Mouse (Mus musculus): ENCODE results near the gene 4930558K02Rik.

4930558K02Rik gene

DNA sequence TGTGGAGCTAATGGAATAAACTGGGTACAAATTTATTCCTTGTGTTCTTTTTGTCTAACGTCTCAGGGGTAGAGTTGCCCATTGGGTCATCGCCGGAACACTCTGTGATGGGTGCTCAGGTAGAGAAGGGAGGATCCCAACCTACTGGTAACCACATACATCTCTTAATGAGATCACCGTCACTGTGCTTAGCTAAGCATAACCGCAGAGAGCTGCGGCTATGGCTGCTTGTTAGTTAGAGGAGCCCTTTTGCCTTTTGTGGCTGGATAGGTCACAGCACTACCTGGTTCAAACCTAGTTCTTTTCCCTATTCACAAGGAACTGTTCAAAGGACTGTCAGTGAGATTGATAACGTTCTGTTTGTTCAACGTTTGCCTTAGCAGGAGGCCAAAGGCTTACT lies 70.4 kb downstream of the 4930558K02Rik start:
- in situ Hi-C loops (cut with MboI, MseI): no loop called here

DNA sequence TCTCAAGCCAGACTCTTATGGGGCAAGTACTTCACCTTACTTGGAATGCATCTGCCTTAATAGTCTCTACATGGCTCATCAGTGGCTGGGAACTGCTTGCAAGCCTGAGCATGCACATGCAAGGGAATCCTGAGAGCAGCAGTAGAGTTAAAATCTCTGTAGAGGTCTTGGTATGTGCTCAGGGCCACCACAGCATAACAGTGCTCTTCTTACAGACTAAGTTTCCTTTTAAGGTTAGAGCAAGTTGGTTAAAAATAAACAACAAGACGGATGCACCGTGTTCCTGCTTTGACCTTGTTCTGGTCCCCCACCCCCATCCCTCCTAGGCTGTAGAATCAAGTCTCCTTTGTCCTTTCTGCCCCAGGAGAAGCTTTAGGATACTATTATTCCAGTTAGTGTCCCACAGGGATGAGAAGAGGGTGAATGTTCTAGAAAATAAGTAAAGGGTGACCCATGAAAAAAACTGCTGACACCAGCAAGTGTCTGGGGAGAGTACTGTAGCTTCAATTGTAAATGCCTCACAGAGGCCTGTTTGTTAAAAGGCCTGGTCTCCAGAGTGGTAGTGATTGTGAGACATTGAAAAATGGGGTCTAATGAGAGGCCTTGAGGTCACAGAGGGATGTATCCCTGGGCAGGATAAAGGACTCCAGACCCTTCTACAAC lies 71.5 kb downstream of the 4930558K02Rik start:
- in situ Hi-C loops (cut with MboI, MseI): no loop called here

DNA sequence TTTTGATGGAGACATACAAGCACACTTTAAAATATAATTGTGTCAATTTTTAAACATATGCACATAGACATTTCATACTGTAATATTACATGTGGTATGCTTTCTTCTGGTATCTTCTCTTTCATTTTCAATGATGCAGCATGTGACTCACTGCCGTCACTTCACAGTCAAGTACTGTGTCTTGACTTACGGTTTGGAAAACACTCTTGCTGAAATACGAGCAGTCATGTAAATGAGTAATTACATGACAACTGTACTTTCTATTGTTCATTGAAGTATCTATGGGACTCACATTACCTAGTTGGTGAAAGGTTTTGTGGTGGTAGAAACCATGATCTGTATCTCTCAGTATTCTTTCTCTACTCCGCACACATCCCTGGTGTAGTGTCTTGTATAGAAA lies 72.3 kb downstream of the 4930558K02Rik start:
- in situ Hi-C loops (cut with MboI, MseI): no loop called here

DNA sequence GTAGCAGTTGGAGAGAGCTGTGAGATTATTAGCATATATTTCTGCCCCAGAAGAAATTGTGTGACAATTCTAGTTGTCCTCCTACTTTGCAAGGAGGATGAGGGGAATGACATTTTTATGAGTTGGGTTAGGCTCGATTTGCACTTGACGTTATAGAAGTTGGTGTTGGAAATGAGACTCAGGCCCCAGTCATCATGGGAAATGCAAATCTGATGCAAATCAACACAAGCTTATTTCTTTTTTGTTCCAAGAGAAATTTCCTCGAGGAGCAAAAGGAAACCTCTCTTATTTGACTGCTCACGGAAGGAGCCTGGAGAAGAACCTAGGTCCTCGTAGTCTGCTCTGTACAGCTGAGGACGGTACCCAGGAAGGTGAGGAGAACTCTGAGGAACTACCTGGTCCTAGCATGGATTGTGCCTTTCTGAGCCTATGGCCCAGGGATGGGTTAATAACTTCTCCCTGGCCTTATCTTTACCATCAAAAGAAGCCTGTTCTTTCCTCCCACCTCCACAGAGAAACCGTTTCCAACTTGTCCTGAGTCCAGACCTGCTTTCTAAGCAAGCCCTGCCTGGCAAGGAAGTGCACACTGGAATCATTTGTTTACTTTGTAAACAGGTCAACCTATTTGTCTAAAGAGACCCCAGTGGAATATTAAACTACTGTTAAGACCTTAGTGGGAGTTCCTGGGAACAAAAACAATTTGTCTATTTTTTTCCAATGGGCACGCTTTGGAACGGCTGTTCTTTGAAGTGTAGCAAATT lies 76.6 kb downstream of the 4930558K02Rik start:
- in situ Hi-C loops (cut with MboI, MseI): no loop called here

DNA sequence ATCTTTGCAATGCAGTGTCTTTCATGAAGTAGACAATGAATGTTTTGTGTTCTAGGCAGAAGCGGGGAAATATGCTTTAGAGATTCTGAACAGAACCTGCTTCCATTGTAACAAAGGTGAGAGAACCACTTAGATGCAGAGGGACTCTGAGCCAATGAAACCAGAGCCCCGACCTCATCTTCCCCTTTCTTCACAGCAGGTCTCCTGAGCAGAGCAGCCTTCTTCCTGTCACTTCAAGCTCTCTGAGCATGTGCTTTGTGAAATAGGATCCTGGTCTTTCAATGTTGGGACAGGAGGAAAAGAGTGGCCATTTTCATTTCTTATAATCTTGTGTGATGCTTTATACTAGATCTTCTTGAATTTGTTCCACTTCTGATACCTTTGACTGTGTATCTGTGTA lies 79.3 kb downstream of the 4930558K02Rik start:
- in situ Hi-C loops (cut with MboI, MseI): no loop called here

DNA sequence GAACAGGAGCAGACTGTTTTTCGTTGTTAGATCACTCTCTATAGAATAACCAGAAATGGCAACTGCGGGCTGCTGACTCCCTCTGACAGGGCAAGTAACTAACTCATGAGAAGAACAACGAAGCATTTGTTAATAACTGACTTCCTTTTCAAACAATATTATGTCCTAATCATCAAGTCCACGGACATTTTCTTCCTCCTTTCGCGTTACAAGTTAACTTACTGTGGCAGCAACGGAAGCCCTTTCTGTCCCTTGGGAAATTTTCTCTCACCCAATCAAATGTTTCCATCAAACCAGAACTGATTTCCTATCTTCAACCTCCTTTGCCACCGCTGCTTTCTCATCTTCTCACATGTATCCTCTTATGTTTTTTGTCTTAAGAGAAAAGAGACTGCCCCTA lies 82.2 kb downstream of the 4930558K02Rik start:
- in situ Hi-C loops (cut with MboI, MseI): no loop called here

DNA sequence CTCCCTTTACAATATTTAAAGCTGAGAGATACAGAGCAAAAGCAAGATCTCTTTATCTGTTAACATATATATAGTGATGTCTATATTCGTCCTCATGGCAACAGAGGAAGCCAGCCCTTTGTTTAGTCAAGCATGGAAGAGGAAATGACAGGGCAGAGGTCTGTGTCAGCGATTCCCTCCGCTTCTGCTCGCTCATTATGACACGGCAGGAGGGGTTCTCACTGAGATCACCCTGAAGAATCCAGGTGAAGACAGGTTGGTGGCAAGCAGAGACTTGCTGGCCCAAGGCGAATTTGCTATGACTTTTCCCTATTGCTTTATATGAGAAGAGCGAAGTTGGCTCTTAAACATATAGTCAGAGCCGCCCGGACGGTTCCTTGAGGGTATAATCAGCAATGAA lies 83.3 kb downstream of the 4930558K02Rik start:
- in situ Hi-C loops (cut with MboI, MseI): no loop called here

DNA sequence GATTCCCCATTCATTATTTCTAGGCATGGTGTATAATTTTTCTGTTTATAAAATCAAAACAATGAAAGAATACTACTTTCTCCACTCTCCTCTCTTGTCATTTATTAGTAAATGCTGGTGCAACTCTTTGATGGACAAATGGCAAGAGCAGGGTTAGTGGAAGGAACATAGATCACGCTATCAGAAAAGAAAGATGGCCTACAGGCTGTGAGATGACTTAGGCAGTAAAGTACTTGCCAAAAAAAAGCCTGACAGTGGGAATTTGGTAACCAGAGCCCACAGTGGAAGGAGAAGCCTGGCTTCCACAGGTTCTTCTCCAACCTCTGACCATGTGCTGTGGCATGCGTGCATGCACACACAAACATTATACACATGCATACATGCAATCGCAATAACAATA lies 84.4 kb downstream of the 4930558K02Rik start:
- in situ Hi-C loops (cut with MboI, MseI): no loop called here

DNA sequence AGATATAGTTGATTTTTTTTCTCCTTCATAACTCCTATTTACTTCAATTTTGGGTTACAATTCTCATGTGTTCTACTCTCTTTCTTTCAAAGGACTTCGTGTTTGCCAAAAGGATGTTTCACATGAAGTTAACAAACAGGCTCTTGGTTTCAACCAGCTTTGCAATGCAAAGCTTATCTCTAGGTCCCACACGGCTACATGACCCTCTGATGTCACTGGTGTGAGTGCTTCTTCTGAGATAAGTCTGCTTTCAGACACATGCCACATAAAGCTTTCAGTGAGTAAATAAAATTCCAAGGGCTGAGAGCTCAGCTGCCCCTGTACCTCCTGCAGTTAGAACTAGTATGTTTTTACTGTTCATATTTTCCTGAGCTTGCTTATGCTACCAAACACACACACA lies 84.9 kb downstream of the 4930558K02Rik start:
- in situ Hi-C loops (cut with MboI, MseI): no loop called here

DNA sequence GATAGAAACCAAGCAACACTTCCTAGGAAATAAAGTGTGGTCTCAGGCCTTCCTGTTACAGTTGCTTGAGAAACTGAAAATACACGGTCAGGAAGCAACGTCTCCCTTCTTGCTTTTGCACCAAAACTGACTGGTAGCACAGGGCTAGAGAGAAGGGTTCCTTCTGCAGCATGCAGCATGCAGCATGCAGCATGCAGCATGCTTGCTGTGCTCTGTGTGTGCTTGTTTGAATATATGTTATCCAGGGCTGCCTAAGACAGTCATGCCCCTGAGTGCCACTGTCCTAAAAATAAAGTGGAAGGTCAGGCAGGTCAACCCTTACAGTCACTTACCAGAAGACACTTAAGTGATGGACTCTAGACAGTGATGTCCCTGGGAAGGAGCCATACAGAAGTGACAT lies 85.3 kb downstream of the 4930558K02Rik start:
- in situ Hi-C loops (cut with MboI, MseI): no loop called here
